Mouse (Mus musculus): ENCODE measurements around the gene Npas2. TPM values are rescaled to one million over a fixed set of nuclear protein-coding genes. Genes with fewer than 3 reads are reported as not detected.
A peak's percentile ranks its signal among the peaks of the same experiment; 100 is the strongest.

Npas2 gene
- polyA plus RNA-seq, 1 experiment from 2014 or later, result 2.4 TPM

GRCm38 (mm10) chr1:39372220-39372843, 178.8 kb downstream of the Npas2 start:
- no peaks in the 10 kb centered on the region for H3K27me3 ChIP-seq (replicated peaks)
- WGBS, result 76% methylated on average over 8 of the region's 8 CpGs
- no peak overlapping the region for H3K27ac ChIP-seq
- H3K4me1 ChIP-seq, result peaks cover 3% of the 10 kb centered on the region; the same call in 1 of the 2 replicates
- H3K9ac ChIP-seq, result no peak overlapping the region
- H3K4me3 ChIP-seq (replicated peaks), result no peak overlapping the region
- H3K36me3 ChIP-seq, result peaks cover 35% of the 10 kb centered on the region
- no peaks in the 10 kb centered on the region for H3K9me3 ChIP-seq
- no peak overlapping the region for H3K4me2 ChIP-seq
- ATAC-seq (ENCODE audit: insufficient read depth, low FRiP score, low read depth), result no peak

DNA sequence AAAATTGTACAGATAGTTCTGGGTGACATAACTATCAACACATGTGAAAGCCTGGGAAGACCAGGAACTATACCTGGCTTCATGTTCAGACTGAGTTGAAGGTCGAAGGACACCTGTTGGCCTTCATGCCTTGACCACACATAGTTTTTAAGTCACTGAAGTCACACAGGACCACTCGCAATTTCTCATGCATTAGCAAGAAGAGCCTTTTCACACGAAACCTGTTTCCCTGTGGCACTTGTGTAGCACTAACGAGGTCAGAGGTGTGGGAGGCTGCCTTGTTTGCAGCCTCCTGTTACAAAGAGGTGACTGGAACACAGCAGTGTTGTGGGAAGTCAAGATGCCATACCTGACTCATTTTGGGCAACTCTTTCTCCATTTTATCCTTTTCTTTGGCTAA, 179.8 kb downstream of the Npas2 start:
- Histone ChIP-seq H3K4me1 (peaks cover 3% of the 10 kb centered on the region; the same call in 1 of the 2 replicates), H3K4me2 (no peak overlapping the region), H3K36me3 (peaks cover 35% of the 10 kb centered on the region), H3K27ac (no peak overlapping the region), H3K4me3 (replicated peaks) (no peak overlapping the region), H3K27me3 (replicated peaks) (no peaks in the 10 kb centered on the region), H3K9ac (no peak overlapping the region), H3K9me3 (no peaks in the 10 kb centered on the region)
- WGBS, result 68% methylated on average over 4 of the region's 4 CpGs
- ATAC-seq (ENCODE audit: insufficient read depth, low FRiP score, low read depth), result no peak

GRCm38 (mm10) chr1:39374231-39374809, 180.8 kb downstream of the Npas2 start:
- Histone ChIP-seq H3K36me3 (peaks cover 35% of the 10 kb centered on the region), H3K4me2 (no peak overlapping the region), H3K9ac (no peak overlapping the region), H3K4me3 (replicated peaks) (no peak overlapping the region), H3K9me3 (no peaks in the 10 kb centered on the region), H3K27me3 (replicated peaks) (no peaks in the 10 kb centered on the region), H3K4me1 (no peaks in the 10 kb centered on the region), H3K27ac (no peak overlapping the region)
- no peak for ATAC-seq (ENCODE audit: insufficient read depth, low FRiP score, low read depth)
- 79% methylated on average over 5 of the region's 5 CpGs for WGBS

- Histone ChIP-seq H3K9ac (no peak overlapping the region), H3K4me1 (no peaks in the 10 kb centered on the region), H3K4me3 (replicated peaks) (no peak overlapping the region), H3K27me3 (replicated peaks) (no peaks in the 10 kb centered on the region), H3K9me3 (no peaks in the 10 kb centered on the region), H3K27ac (no peak overlapping the region), H3K36me3 (peaks cover 19% of the 10 kb centered on the region), H3K4me2 (no peak overlapping the region)
- no peak for ATAC-seq (ENCODE audit: insufficient read depth, low FRiP score, low read depth)
- 86% methylated on average over 7 of the region's 7 CpGs for WGBS
Measured at GRCm38 (mm10) chr1:39376121-39376520, 182.6 kb downstream of the Npas2 start.

DNA sequence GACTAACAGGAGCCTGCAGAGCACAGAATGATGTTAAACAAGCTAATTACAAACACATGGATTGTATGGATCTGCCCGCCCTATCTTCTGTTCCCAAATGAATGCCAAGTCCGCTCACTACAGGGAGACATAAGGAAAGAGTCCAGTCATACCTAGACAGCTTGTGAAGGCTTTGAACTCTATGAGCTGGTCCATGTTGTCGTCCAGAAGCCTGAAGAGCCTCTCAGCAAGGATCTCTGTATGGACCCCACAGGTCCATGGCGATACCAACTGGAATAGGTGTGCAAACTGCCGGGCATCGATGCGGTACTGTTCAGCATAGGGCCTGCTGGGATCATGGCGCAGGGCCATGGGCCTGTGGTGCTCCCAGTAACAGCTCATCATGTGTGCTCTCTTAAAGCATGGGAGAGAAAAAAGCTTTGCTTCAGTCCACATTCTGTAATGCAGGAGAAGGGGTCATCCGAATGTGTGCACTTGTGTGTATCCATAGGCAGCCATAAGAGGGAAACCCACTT, 183.3 kb downstream of the Npas2 start:
- Histone ChIP-seq H3K9ac (no peak overlapping the region), H3K9me3 (no peaks in the 10 kb centered on the region), H3K36me3 (peaks cover 12% of the 10 kb centered on the region), H3K4me1 (no peaks in the 10 kb centered on the region), H3K4me3 (replicated peaks) (no peak overlapping the region), H3K4me2 (no peak overlapping the region), H3K27ac (no peak overlapping the region), H3K27me3 (replicated peaks) (no peaks in the 10 kb centered on the region)
- WGBS, result 88% methylated on average over 9 of the region's 9 CpGs
- no peak for ATAC-seq (ENCODE audit: insufficient read depth, low FRiP score, low read depth)

DNA sequence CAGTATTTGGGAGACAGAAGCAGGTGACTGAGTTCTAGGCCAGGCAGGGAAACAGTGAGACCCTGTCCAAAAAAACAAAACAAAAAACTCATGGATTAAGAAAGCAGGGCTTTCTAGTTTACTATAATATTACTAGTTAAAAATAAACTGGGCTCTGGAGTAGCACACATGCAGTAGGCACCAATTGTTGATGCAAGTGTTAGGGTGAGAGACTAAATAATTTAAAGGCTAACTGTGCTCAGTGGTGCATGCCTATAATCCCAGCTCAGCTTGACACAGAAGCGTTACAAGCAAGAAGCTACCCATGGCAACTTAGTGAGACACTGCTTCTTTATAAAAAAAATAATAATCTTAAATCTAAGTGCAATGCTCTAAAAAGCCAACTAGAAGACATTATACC, 185.0 kb downstream of the Npas2 start:
- Histone ChIP-seq H3K9me3 (no peaks in the 10 kb centered on the region), H3K9ac (no peak overlapping the region), H3K27me3 (replicated peaks) (no peaks in the 10 kb centered on the region), H3K27ac (no peak overlapping the region), H3K4me3 (replicated peaks) (no peak overlapping the region), H3K4me1 (no peaks in the 10 kb centered on the region), H3K36me3 (no peaks in the 10 kb centered on the region; the same call in 1 of the 2 replicates), H3K4me2 (no peak overlapping the region)
- WGBS, result 83% methylated on average over 1 of the region's 1 CpGs
- ATAC-seq (ENCODE audit: insufficient read depth, low FRiP score, low read depth), result no peak

GRCm38 (mm10) chr1:39379021-39379420, 185.5 kb downstream of the Npas2 start:
- WGBS, result 63% methylated on average over 5 of the region's 5 CpGs
- H3K4me1 ChIP-seq, result no peaks in the 10 kb centered on the region
- no peak for ATAC-seq (ENCODE audit: insufficient read depth, low FRiP score, low read depth)
- H3K36me3 ChIP-seq, result no peaks in the 10 kb centered on the region; the same call in 1 of the 2 replicates
- H3K9me3 ChIP-seq, result no peaks in the 10 kb centered on the region
- H3K27ac ChIP-seq, result no peak overlapping the region
- H3K27me3 ChIP-seq (replicated peaks), result no peaks in the 10 kb centered on the region
- no peak overlapping the region for H3K4me2 ChIP-seq
- no peak overlapping the region for H3K4me3 ChIP-seq (replicated peaks)
- no peak overlapping the region for H3K9ac ChIP-seq

DNA sequence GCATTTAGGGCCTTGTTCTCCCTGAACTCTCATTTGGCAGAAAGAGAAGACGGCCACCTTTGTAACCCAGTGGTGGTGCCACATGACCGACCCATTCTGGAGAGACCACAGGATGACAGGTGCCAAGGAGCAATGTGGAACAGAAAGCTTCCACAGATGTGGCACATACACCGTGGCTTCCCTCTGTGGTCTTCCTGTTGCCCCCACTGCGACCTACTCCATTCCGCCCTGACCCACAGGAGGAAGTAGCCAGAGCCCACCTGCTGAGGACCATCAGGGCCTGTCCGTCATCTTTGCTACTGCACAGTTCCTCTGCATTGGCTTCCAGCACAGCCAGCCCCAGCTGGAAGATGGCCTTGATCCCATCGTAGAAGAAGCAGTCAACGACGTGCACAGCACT, 187.5 kb downstream of the Npas2 start:
- Histone ChIP-seq H3K36me3 (no peaks in the 10 kb centered on the region; the same call in none of the 2 replicates), H3K4me2 (no peak overlapping the region), H3K27ac (no peak overlapping the region), H3K27me3 (replicated peaks) (no peaks in the 10 kb centered on the region), H3K4me3 (replicated peaks) (no peak overlapping the region), H3K9ac (no peak overlapping the region), H3K4me1 (no peaks in the 10 kb centered on the region), H3K9me3 (no peaks in the 10 kb centered on the region)
- WGBS, result 81% methylated on average over 9 of the region's 9 CpGs
- no peak for ATAC-seq (ENCODE audit: insufficient read depth, low FRiP score, low read depth)

- H3K4me2 ChIP-seq, result no peak overlapping the region
- no peaks in the 10 kb centered on the region for H3K27me3 ChIP-seq (replicated peaks)
- no peaks in the 10 kb centered on the region for H3K9me3 ChIP-seq
- H3K27ac ChIP-seq, result no peak overlapping the region
- no peaks in the 10 kb centered on the region for H3K4me1 ChIP-seq
- H3K4me3 ChIP-seq (replicated peaks), result no peak overlapping the region
- H3K36me3 ChIP-seq, result no peaks in the 10 kb centered on the region; the same call in none of the 2 replicates
- WGBS, result 70% methylated on average over 9 of the region's 9 CpGs
- H3K9ac ChIP-seq, result no peak overlapping the region
- ATAC-seq (ENCODE audit: insufficient read depth, low FRiP score, low read depth), result no peak
Measured at GRCm38 (mm10) chr1:39384914-39385313, 191.4 kb downstream of the Npas2 start.

DNA sequence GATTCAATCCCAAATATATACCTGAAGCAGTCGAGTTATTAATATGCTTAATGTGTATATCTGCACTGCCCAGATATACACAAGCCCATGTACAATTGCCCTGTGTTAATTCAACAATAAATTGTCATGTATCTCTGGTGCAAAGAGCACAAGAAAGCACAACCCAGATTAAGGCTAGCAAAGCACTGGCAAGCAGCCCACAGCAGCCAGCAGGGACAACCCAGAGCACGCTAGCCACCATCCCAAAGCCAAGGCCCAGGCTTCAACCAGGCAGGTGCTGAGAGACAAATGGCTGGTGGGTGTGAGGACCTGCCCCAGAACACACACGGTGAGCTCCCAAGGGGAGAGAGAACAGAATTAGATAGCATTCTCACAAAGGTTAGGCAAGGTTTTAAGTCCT, 192.9 kb downstream of the Npas2 start:
- H3K4me2 ChIP-seq, result no peak overlapping the region
- no peaks in the 10 kb centered on the region for H3K27me3 ChIP-seq (replicated peaks)
- 70% methylated on average over 3 of the region's 3 CpGs for WGBS
- no peaks in the 10 kb centered on the region for H3K4me1 ChIP-seq
- H3K27ac ChIP-seq, result no peak overlapping the region
- H3K36me3 ChIP-seq, result no peaks in the 10 kb centered on the region; the same call in 1 of the 2 replicates
- no peaks in the 10 kb centered on the region for H3K9me3 ChIP-seq
- no peak overlapping the region for H3K9ac ChIP-seq
- no peak overlapping the region for H3K4me3 ChIP-seq (replicated peaks)
- ATAC-seq (ENCODE audit: insufficient read depth, low FRiP score, low read depth), result no peak

DNA sequence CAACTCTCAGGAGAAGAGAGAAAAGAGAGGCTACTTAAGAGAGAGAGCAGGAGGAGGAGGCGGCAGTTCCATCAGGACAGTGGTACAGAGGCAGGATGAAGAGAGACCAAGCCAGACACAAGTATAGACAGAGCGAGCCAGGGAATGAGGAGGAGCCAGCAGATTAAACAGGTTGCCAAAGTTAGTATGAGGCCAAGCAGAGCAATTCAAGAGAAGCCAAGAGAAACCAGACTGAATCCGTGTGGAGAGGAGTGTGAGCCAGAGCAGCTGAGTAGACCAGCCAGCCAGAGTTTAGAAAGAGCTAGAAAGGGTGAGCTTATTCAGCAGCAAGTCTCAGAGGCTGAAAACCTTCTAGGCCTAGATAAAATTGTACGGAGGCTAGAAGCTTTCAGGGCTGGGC, 194.0 kb downstream of the Npas2 start:
- H3K27ac ChIP-seq, result no peak overlapping the region
- 72% methylated on average over 4 of the region's 4 CpGs for WGBS
- H3K27me3 ChIP-seq (replicated peaks), result no peaks in the 10 kb centered on the region
- no peak for ATAC-seq (ENCODE audit: insufficient read depth, low FRiP score, low read depth)
- no peaks in the 10 kb centered on the region; the same call in 1 of the 2 replicates for H3K36me3 ChIP-seq
- H3K9me3 ChIP-seq, result no peaks in the 10 kb centered on the region
- no peak overlapping the region for H3K4me3 ChIP-seq (replicated peaks)
- no peak overlapping the region for H3K9ac ChIP-seq
- H3K4me2 ChIP-seq, result no peak overlapping the region
- no peaks in the 10 kb centered on the region for H3K4me1 ChIP-seq

GRCm38 (mm10) chr1:39388163-39388562, 194.6 kb downstream of the Npas2 start:
- Histone ChIP-seq H3K27me3 (replicated peaks) (no peaks in the 10 kb centered on the region), H3K4me1 (no peaks in the 10 kb centered on the region), H3K36me3 (no peaks in the 10 kb centered on the region; the same call in 1 of the 2 replicates), H3K9me3 (no peaks in the 10 kb centered on the region), H3K4me3 (replicated peaks) (no peak overlapping the region), H3K9ac (no peak overlapping the region), H3K27ac (no peak overlapping the region), H3K4me2 (no peak overlapping the region)
- ATAC-seq (ENCODE audit: insufficient read depth, low FRiP score, low read depth), result 0 out of 2 replicates have a peak, but pooled peaks have one; percentile 43
- WGBS, result 83% methylated on average over 2 of the region's 2 CpGs

Measured in stomach, embryonic 15.5 days (tissue).